Mouse (Mus musculus) CH12.LX (cell line): ENCODE measurements at regions not wholly inside any gene's neighbourhood (a gene's known extent, or its start where the extent isn't known, plus 50 kb on each side); places are given as distances from the start of the nearest gene placed in this dataset.

Source experiments
- DNase-seq: peaks from one replicate; pipeline ENCODE4 v3.0.0-alpha.2; 2013; ENCODE audit errors: extremely low read depth
- H3K27ac ChIP-seq: 2 replicates; pipeline ENCODE4 v1.5.1; 2012; ENCODE audit warnings: low read depth, mild to moderate bottlenecking, control low read depth, moderate library complexity; ENCODE audit not compliant: insufficient read depth
- H3K27me3 ChIP-seq: replicated peaks from 2 replicates; pipeline ENCODE3; 2012; ENCODE audit warnings: inconsistent platforms
- H3K36me3 ChIP-seq, 2 experiments: replicated peaks in 1 of 2; 2 replicates each; pipeline versions ENCODE3 to v1.6.1; 2012; ENCODE audit warnings: inconsistent platforms in 1 of 2, low read length in 1 of 2, mild to moderate bottlenecking in 1 of 2, mixed read lengths in 1 of 2, moderate library complexity in 1 of 2; ENCODE audit not compliant: control insufficient read depth in 1 of 2, insufficient read depth in 1 of 2
- H3K4me1 ChIP-seq, 2 experiments: 2 replicates each; pipeline ENCODE4 v1.6.1; 2012; ENCODE audit warnings: inconsistent platforms in 1 of 2, moderate library complexity in 1 of 2; ENCODE audit not compliant: insufficient read depth in 2 of 2, control insufficient read depth in 1 of 2
- H3K4me2 ChIP-seq: 2 replicates; pipeline ENCODE4 v1.6.1; 2012; ENCODE audit warnings: low read depth, mild to moderate bottlenecking, control low read depth; ENCODE audit not compliant: poor library complexity, insufficient read depth, severe bottlenecking
- H3K4me3 ChIP-seq, 3 experiments: fragments of 150-350 bp in 1 of 3; sonication (generic) in 1 of 3; replicated peaks in 1 of 3; 2 replicates each; pipeline versions ENCODE3 to v1.5.1; 2011 to 2012; ENCODE audit warnings: low read depth in 2 of 3, low read length in 2 of 3, mild to moderate bottlenecking in 2 of 3, moderate library complexity in 2 of 3, control low read depth in 1 of 3, improper control_type of control experiment in 1 of 3, inconsistent platforms in 1 of 3, mixed read lengths in 1 of 3; ENCODE audit not compliant: poor library complexity in 1 of 3
- H3K79me2 ChIP-seq: replicated peaks from 2 replicates; pipeline ENCODE4 v1.6.1; 2012; ENCODE audit warnings: mild to moderate bottlenecking, moderate library complexity; ENCODE audit not compliant: control insufficient read depth, poor library complexity, insufficient read depth, severe bottlenecking; ENCODE audit errors: extremely low read depth
- H3K9ac ChIP-seq: 2 replicates; pipeline ENCODE4 v1.6.1; 2012; ENCODE audit warnings: low read depth, mild to moderate bottlenecking, control low read depth, moderate library complexity; ENCODE audit not compliant: insufficient read depth
- H3K9me3 ChIP-seq: replicated peaks from 2 replicates; pipeline ENCODE3; 2012; ENCODE audit warnings: low read length, inconsistent platforms, mixed read lengths
- CHD2 ChIP-seq: IDR thresholded peaks from 2 replicates; pipeline ENCODE4 v1.6.1; 2011; ENCODE audit warnings: low read length, improper control_type of control experiment
- CTCF ChIP-seq, 2 experiments: IDR thresholded peaks in 1 of 2; conservative IDR thresholded peaks in 1 of 2; 2 replicates each; pipeline ENCODE4 v1.5.1; 2011 to 2012; ENCODE audit warnings: low read depth in 2 of 2, low read length in 2 of 2, improper control_type of control experiment in 1 of 2, inconsistent platforms in 1 of 2, mild to moderate bottlenecking in 1 of 2, moderate library complexity in 1 of 2
- EP300 ChIP-seq: IDR thresholded peaks from 2 replicates; pipeline ENCODE4 v1.6.1; 2011; ENCODE audit warnings: low read length, improper control_type of control experiment
- GABPA ChIP-seq: IDR thresholded peaks from 2 replicates; pipeline ENCODE4 v1.6.1; 2012; ENCODE audit warnings: low read depth, low read length, improper control_type of control experiment, inconsistent platforms; ENCODE audit not compliant: insufficient replicate concordance
- JUN ChIP-seq: IDR thresholded peaks from 2 replicates; pipeline ENCODE4 v1.6.1; 2011; ENCODE audit warnings: low read depth, mild to moderate bottlenecking, low read length, improper control_type of control experiment, moderate library complexity; ENCODE audit not compliant: insufficient read depth
- JUND ChIP-seq: conservative IDR thresholded peaks from 2 replicates; pipeline ENCODE4 v1.6.1; 2011; ENCODE audit warnings: low read depth, low read length, improper control_type of control experiment
- KAT2A ChIP-seq: IDR thresholded peaks from 2 replicates; pipeline ENCODE4 v1.6.1; 2012; ENCODE audit warnings: low read length, improper control_type of control experiment, inconsistent platforms; ENCODE audit not compliant: insufficient replicate concordance
- MAZ ChIP-seq: IDR thresholded peaks from 2 replicates; pipeline ENCODE4 v1.6.1; 2012; ENCODE audit warnings: low read depth, mild to moderate bottlenecking, inconsistent platforms, low read length, improper control_type of control experiment, moderate library complexity
- MEF2A ChIP-seq: IDR thresholded peaks from 2 replicates; pipeline ENCODE4 v1.6.1; 2014; ENCODE audit warnings: low read depth, mild to moderate bottlenecking, inconsistent platforms, low read length, improper control_type of control experiment, borderline replicate concordance
- MXI1 ChIP-seq: IDR thresholded peaks from 2 replicates; pipeline ENCODE4 v1.6.1; 2011; ENCODE audit warnings: mild to moderate bottlenecking, low read depth, low read length, improper control_type of control experiment
- MYC ChIP-seq: IDR thresholded peaks from 2 replicates; pipeline ENCODE4 v1.6.1; 2011; ENCODE audit warnings: low read depth, mild to moderate bottlenecking, improper control_type of control experiment, low read length
- NELFE ChIP-seq: IDR thresholded peaks from 2 replicates; pipeline ENCODE4 v1.6.1; 2011; ENCODE audit warnings: low read depth, low read length, improper control_type of control experiment
- NRF1 ChIP-seq: IDR thresholded peaks from 2 replicates; pipeline ENCODE4 v1.6.1; 2014; ENCODE audit warnings: low read depth, mild to moderate bottlenecking, inconsistent platforms, low read length, improper control_type of control experiment, moderate library complexity
- PAX5 ChIP-seq: IDR thresholded peaks from 2 replicates; pipeline ENCODE4 v1.6.1; 2012; ENCODE audit warnings: low read length, inconsistent platforms, mixed read lengths
- RAD21 ChIP-seq: IDR thresholded peaks from 2 replicates; pipeline ENCODE4 v1.6.1; 2011; ENCODE audit warnings: low read depth, mild to moderate bottlenecking, low read length, improper control_type of control experiment, moderate library complexity
- UBTF ChIP-seq: IDR thresholded peaks from 2 replicates; pipeline ENCODE4 v1.6.1; 2012; ENCODE audit warnings: low read depth, mild to moderate bottlenecking, inconsistent platforms, low read length, improper control_type of control experiment, moderate library complexity
- USF1 ChIP-seq: IDR thresholded peaks from 2 replicates; pipeline ENCODE4 v1.6.1; 2014; ENCODE audit warnings: low read depth, mild to moderate bottlenecking, inconsistent platforms, low read length, improper control_type of control experiment
- USF2 ChIP-seq: conservative IDR thresholded peaks from 2 replicates; pipeline ENCODE4 v1.6.1; 2011; ENCODE audit warnings: low read depth, low read length, improper control_type of control experiment
- ZC3H11A ChIP-seq: IDR thresholded peaks from 2 replicates; pipeline ENCODE4 v1.6.1; 2012; ENCODE audit warnings: low read depth, mild to moderate bottlenecking, inconsistent platforms, low read length, improper control_type of control experiment
- ZNF384 ChIP-seq: IDR thresholded peaks from 2 replicates; pipeline ENCODE4 v1.6.1; 2012; ENCODE audit warnings: low read depth, low read length, improper control_type of control experiment, inconsistent platforms
- dilution Hi-C: fragments of 300-500 bp; cut with MboI; formaldehyde crosslinking; loops from 2 replicates; pipeline ENCODE4 v1.14.3; 2020; ENCODE audit warnings: low sequenced_read_pairs; ENCODE audit not compliant: extremely low pct_unique_long_range_greater_than_20kb, extremely low pct_ligation_motif_present
- in situ Hi-C: fragments of 300-500 bp; cut with MboI; formaldehyde crosslinking; loops from 3 replicates; pipeline ENCODE4 v1.14.3; 2019; ENCODE audit warnings: low sequenced_read_pairs, low pct_ligation_motif_present, low pct_unique_long_range_greater_than_20kb, mixed read lengths

DNA sequence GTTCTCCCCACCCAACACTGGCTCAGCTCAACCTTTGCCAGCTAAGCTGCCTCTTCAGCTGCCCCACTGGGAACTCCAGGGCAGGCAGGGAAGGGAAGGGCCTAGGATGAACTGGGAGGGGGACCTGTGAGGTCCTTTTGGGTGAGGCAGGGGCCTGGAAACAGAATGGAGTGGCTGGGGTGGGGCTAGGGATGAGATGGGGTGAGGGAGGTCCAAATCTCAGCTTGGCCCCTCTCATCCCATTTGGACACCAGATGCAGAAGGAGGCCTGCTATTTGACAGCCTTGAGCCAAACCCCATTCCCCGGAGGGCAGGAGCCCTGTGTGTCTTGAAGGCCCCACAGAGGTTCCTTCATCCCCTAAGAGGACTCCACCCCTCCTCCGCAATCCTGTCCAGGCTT lies 166.7 kb upstream of the Kbtbd8 start:
- no peak for DNase-seq
- dilution Hi-C loops (no loop called here), in situ Hi-C loops (no loop called here)
- Histone ChIP-seq H3K9me3 (peaks cover 4% of the 10 kb centered on the region), H3K9ac (no peak overlapping the region), H3K27me3 (no peaks in the 10 kb centered on the region), H3K4me1 (peaks cover 0 to 7% of the 10 kb centered on the region in 2 experiments; a peak in 2 of 4 replicates), H3K79me2 (no peaks in the 10 kb centered on the region), H3K36me3 (no peaks in the 10 kb centered on the region), H3K27ac (no peak overlapping the region), H3K4me2 (no peak overlapping the region), H3K4me3 (no peak overlapping the region)
- TF ChIP-seq USF1, result no peak
- TF ChIP-seq UBTF, result no peak
- TF ChIP-seq GABPA, result no peak
- TF ChIP-seq CTCF (conservative IDR thresholded peaks at IDR 0.05 in 1 of 2, IDR thresholded peaks at IDR 0.05 in 1 of 2; ENCODE audit: low read depth in 2 of 2, low read length in 2 of 2), result no peak
- no peak for TF ChIP-seq MAZ
- TF ChIP-seq MXI1, result no peak
- no peak for TF ChIP-seq ZC3H11A

- Histone ChIP-seq H3K9me3 (no peaks in the 10 kb centered on the region), H3K36me3 (no peaks in the 10 kb centered on the region), H3K27me3 (no peaks in the 10 kb centered on the region), H3K79me2 (no peaks in the 10 kb centered on the region), H3K4me2 (no peak overlapping the region), H3K27ac (no peak overlapping the region), H3K9ac (no peak overlapping the region), H3K4me1 (peaks cover 0 to 7% of the 10 kb centered on the region in 2 experiments; a peak in 2 of 4 replicates), H3K4me3 (no peak overlapping the region)
- in situ Hi-C loops, result no loop called here
- TF ChIP-seq MYC (no peak), MXI1 (no peak), NELFE (no peak), UBTF (no peak), ZC3H11A (no peak), MAZ (no peak), JUND (no peak)
- no peak for DNase-seq
- dilution Hi-C loops, result no loop called here
These were observed 170.6 kb upstream of the Kbtbd8 start for GRCm38 (mm10) chr6:94946352-94946900.

DNA sequence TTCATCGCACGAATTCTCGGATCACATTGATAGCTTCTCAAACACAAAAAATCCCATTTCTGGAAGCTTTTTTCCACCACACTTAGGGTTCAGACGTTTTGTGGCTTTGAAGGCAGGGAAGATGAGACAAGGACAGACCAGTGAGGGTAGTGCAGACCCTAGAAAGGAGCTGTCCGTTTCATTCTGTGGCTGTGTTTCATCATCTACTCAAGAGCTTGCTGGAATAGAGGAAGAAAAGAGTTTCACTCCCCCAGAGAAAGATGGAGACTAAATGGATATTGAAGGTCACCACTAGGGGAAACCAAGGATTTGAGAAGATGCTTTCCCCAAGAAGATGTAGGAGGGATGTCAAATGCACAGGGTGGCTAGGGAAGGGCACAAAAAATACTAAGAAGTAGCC lies 171.3 kb upstream of the Kbtbd8 start:
- Histone ChIP-seq H3K27ac (no peak overlapping the region), H3K9me3 (no peaks in the 10 kb centered on the region), H3K27me3 (no peaks in the 10 kb centered on the region), H3K79me2 (no peaks in the 10 kb centered on the region), H3K36me3 (no peaks in the 10 kb centered on the region), H3K4me2 (no peak overlapping the region), H3K4me1 (peaks cover 0 to 7% of the 10 kb centered on the region in 2 experiments; a peak in 2 of 4 replicates), H3K4me3 (no peak overlapping the region), H3K9ac (no peak overlapping the region)
- dilution Hi-C loops (no loop called here), in situ Hi-C loops (no loop called here)
- TF ChIP-seq EP300 (no peak), PAX5 (no peak), MEF2A (no peak), UBTF (no peak), KAT2A (no peak), CHD2 (no peak), ZNF384 (no peak), RAD21 (no peak), JUN (no peak), NRF1 (no peak), MYC (no peak), USF1 (no peak), USF2 (no peak), CTCF (conservative IDR thresholded peaks at IDR 0.05 in 1 of 2, IDR thresholded peaks at IDR 0.05 in 1 of 2; ENCODE audit: low read depth in 2 of 2, low read length in 2 of 2) (no peak)
- DNase-seq, result no peak
